Mouse (Mus musculus) spleen, postnatal 36 days (tissue): ENCODE results near the gene B230118H07Rik.
"Not testable (repeated sequence)": the region's sequence is repeated elsewhere in the genome, so short reads cannot be mapped to it uniquely, and the experiment has no call there.

ENCODE experiments used
- DNase-seq, 2 experiments: peaks; one replicate each; pipeline ENCODE4 v3.0.0; 2022; ENCODE audit warnings: low spot score in 2 of 2, mixed read lengths in 1 of 2

The B230118H07Rik gene

DNA sequence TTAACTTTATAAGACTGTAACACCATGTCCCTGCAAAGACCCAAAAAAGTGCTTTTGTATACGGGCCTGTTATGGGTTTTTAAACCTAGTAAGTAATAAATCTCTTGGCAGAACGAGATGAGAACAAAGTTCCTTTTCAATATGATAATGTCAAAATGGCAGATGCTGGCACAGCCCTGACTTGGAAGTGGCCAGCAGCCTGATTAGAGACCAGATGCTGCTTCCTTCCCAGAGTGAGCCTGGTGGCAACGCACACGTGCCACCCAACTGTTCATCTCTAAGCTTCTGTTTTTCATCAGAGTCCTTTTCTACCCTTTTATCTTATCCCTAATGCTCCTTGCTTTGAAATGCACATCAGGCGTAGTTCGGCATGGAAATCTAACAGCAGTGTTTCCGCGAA, 58.0 kb downstream of the B230118H07Rik start:
- no peak for DNase-seq

GRCm38 (mm10) chr2:101581418-101581817, 67.9 kb downstream of the B230118H07Rik start:
- no peak for DNase-seq

- no peak for DNase-seq
These were observed 68.4 kb downstream of the B230118H07Rik start for GRCm38 (mm10) chr2:101580977-101581376.

DNA sequence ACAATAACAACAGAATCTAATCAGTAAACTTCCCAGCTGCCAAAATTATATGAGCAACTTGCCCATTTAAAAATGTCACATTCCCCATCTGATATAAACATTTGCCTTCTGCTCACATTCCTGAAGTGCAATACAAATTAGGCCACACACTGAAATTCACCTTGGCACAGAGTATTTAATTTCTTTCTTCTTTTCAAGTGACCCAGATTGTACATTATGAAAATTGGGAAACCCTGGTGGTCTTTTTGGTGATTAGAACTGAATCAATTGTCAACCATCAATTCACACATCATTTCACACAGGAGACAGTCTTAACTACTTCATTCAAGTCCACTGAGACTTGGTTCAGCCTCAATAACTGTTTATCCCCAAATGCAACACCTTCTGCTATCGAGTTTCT, 68.9 kb downstream of the B230118H07Rik start:
- DNase-seq, result no peak

DNA sequence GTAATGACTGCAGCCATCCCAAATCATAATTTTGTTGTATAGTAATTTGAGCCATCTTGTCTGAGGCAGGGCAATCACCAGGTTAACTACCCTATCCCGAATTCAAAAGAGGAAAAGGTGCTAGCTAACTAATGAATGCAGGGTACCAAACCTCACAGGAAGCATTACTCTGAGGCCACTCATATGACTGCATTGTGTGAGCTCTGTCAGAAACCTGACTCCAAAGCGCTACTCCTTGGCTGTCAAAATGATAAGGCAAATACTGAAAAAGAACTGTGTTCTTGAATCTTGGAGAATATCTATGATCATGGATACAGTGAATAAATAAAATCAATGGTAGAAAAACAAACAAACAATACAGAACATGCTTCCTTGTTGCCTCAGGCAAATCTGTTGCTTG, 69.3 kb downstream of the B230118H07Rik start:
- no peak for DNase-seq

DNA sequence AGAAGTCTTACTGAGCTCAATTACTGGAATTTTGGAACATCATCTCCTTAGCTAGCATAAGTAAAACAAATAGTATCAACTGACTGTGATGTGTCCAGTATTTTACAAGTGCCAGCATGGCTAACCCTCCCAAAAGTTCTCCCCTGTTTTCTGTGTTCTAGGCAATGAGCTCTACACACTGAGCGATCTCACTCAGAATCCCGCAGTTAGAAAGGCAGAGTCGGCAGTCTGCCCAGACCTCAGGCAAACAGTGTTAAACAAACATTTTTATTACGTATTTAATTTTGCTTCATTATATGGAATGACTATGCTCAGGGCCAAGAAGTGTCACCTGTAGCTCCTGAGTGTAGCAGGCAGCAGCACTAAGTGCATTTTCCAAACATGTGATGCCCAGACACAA, 72.1 kb downstream of the B230118H07Rik start:
- no peak for DNase-seq

GRCm38 (mm10) chr2:101569230-101569629, 80.1 kb downstream of the B230118H07Rik start:
- no peak for DNase-seq

- no peak for DNase-seq
These were observed 81.8 kb downstream of the B230118H07Rik start for GRCm38 (mm10) chr2:101567490-101567889.

- DNase-seq, result no peak
These were observed 85.6 kb downstream of the B230118H07Rik start for GRCm38 (mm10) chr2:101563776-101564175.

DNA sequence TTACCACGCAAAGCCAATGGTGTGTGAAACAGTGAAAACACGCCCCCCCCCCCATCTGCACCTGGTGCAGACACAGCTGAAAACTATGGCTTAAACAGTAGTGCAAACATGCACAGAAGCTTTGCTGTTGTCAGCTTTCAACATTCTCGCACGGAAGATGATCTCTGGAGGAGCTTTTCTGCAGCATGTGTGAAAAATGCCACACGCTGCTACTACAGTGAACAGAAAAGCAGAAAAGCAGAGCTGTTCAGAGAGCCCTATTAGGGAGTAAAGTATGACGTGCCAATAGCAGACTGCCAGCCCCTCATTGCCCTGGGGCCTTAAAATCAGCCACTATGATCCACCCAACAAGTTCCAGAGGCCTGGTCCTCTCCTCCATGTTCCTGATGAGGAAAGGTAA, 86.1 kb downstream of the B230118H07Rik start:
- no peak for DNase-seq

GRCm38 (mm10) chr2:101559431-101559830, 89.9 kb downstream of the B230118H07Rik start:
- no peak for DNase-seq

DNA sequence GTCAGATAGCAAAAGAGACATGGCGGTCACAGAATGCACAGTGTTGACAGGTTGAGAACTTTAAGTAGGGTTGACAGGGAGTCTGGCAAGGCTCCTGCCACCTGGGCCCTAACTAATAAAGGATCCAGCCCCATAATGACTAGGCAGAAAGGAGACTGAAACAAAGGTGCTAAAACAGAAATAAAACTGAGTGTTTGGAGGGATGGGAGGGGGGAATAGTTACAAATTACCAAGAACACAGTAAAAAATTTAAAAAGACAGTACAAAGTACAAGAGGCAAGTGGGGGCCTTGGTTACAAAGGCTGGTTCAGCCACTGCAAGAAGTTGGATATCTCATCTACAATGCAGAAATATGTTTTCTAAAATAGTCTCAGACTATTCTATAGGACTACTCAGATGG, 93.4 kb downstream of the B230118H07Rik start:
- no peak for DNase-seq

DNA sequence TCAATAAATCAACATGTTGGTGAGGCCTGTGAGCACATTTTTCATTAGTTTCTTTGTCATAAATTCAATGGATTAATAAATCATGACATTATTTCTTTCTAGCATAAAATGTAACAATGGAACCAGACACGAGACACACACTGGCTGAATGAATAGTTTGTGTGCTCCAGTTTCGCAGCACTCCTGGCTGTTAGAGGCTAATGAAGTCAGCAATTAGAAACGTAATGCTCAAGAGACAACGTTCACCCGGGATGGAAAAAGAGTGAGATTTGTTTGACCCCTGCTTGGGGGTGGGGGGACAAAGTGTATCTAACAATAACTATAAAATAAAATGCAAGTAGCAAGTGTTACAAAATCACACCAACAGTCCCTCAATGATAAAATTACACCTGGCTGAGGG, 95.5 kb downstream of the B230118H07Rik start:
- DNase-seq, result no peak

GRCm38 (mm10) chr2:101552301-101552700, 97.0 kb downstream of the B230118H07Rik start:
- no peak for DNase-seq

DNA sequence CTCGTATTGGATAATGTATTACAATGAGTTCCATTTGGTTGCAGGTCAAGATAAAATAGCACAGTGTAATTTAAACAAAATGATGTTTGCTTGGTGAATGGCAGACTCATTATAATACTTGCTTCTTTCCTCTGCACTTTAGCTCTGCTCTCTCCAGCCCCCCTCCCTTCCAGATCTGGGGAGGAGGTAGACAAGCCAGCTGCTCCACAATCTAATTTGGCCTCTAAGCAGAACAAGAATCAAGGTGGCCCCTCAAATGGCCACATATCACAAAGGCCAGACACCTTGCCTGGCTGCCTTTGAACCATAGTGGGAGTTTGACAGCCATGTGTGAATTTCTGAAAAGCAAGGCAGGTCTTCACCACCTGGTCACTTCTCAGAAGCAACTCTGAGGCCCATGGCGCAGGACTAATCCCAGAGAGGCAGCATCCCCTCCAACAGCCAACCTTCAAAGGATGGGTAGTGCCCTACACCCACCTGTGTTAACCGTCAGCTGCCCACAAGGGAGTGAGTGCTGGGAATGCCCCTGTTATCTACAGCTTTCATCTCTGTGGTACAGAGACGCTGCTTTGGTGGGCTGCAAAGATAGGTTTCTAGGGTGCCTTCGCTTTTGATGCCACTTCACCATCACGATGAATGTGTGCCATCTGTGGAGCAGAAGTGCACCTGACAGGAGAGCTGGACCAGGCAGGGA, 98.2 kb downstream of the B230118H07Rik start:
- no peak for DNase-seq

DNA sequence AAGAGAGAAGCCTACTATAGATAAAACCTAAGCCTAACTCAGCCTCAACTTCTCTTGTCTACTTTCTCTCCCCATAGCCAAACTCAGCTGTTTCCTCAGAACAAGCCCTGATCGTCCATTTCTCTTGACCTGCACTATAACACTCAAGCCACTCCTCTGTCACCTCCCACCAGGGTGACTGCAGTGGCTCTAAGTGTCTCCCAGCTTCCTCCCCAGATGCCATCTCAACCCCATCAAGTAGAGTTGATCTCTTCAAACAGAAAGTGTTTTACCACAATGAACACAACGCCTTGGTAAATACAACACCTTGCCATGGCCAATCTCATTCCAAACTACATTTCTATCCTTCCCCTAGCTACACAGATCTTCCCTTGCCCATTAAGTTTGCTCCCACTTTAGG, 99.2 kb downstream of the B230118H07Rik start:
- no peak for DNase-seq

GRCm38 (mm10) chr2:101548866-101549265, 100.5 kb downstream of the B230118H07Rik start:
- DNase-seq, result no peak

DNA sequence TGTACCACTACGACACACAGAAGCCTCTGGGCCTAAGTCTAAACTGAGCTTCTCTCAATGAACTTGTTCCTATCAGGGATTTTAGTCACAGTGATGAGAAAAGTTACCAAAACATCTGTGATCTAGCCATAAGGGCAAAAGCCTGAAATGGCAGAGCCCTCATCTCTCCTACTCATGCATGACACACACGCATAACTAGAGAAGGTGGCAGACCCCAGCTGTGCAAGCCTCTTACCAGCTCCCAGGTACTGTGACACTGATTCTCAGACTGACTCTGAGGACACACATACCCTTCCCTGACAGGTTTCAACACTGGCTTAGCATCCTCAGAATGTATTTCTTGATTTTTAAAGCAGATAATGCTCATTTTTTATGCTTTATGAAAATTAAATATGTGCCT, 103.7 kb downstream of the B230118H07Rik start:
- no peak for DNase-seq

GRCm38 (mm10) chr2:101543704-101544417, 105.5 kb downstream of the B230118H07Rik start:
- no peak for DNase-seq

DNA sequence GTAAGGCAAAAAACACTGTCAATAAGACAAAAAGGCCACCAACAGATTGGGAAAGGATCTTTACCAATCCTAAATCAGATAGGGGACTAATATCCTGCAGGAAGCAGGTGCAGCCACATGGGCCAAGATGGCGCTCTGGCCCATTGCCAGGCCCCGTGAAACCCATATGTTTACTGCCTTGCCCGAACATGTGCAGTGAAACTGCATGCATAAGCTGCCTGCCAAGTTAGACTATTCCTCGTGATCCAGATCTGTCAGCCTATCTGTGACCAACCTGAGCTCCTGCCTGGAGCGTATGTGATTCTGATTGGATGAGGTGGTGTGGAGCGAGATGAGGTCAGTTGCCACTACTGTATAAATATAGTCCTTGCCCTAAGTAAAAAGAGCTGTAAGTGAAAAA, 112.4 kb downstream of the B230118H07Rik start:
- not testable (repeated sequence) for DNase-seq

GRCm38 (mm10) chr2:101533741-101534140, 115.6 kb downstream of the B230118H07Rik start:
- no peak for DNase-seq

- no peak for DNase-seq
These were observed 123.6 kb downstream of the B230118H07Rik start for GRCm38 (mm10) chr2:101525503-101526381.
